Mouse (Mus musculus) megakaryocyte, embryonic 14.5 days (primary cell): ENCODE results near the gene Slfn5.
"Not testable (repeated sequence)": the region's sequence is repeated elsewhere in the genome, so short reads cannot be mapped to it uniquely, and the experiment has no call there.

Source experiments
- FLI1 ChIP-seq: IDR thresholded peaks from 2 replicates; pipeline ENCODE4 v1.6.1; 2012; ENCODE audit warnings: low read length, inconsistent platforms, mixed read lengths
- GATA1 ChIP-seq: IDR thresholded peaks from 3 replicates; pipeline ENCODE4 v1.6.1; 2012; ENCODE audit warnings: mixed read lengths, low read length, inconsistent platforms, borderline replicate concordance

DNA sequence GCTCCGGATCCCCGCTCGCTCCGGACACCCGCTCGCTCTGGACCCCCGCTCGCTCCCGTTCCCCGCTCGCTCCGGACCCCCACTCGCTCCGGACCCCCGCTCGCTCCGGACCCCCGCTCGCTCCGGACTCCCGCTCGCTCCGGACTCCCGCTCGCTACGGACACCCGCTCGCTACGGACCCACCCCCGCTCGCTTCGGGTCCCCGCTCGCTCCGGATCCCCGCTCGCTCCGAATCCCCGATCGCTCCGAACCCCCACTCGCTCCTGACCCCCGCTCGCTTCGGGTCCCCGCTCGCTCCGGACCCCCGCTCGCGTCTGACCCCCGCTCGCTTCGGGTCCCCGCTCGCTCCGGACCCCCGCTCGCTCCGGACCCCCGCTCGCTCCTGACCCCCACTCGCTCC lies 20.0 kb upstream of the Slfn5 start:
- not testable (repeated sequence) for TF ChIP-seq FLI1, GATA1
